Mouse (Mus musculus) urinary bladder, postnatal 14 days (tissue): ENCODE data around the gene Stradb.

Experiments used
- DNase-seq: peaks from one replicate; pipeline ENCODE4 v3.0.0; 2021; ENCODE audit warnings: low spot score

The Stradb gene

DNA sequence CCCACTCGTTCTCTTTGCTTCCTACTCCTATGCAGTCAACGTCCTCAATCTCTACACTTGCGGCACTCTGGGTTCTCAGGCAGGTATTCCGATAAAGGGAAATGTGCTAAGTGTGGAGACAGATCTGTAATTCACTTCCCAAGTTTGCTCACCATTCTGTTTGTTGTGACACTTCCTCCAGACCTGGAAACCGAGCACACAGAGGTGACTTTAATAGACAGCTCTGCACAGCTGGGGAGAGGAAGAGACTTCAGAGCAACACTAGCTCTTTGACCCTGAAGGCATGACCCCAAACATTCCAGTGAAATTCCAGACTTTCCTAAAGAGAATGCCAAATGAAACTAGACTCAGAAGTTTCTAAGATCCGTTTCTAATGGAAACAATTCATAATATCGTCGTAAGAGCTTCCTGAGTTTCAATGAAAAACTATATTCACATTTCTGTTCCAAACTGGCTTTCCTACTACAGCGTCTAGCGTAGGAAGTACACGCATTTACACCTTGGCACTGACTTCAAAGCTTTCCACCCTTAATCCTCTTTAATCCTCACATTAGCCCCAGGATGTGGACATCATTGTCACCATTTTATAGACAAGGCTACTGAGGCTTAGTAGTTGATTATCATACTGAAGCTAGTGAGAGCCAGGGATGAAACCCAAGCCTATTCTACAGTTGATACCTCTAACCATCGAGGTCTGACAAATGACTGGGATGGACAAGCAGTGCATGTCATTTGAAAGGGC is 12.0 kb upstream of the Stradb start:
- no peak for DNase-seq

GRCm38 (mm10) chr1:58962418-58962817 is 10.9 kb upstream of the Stradb start:
- no peak for DNase-seq

- DNase-seq: no peak
These were observed 10.5 kb upstream of the Stradb start for GRCm38 (mm10) chr1:58962865-58963264.

- DNase-seq: no peak
These were observed 5.8 kb upstream of the Stradb start for GRCm38 (mm10) chr1:58967534-58967933.

DNA sequence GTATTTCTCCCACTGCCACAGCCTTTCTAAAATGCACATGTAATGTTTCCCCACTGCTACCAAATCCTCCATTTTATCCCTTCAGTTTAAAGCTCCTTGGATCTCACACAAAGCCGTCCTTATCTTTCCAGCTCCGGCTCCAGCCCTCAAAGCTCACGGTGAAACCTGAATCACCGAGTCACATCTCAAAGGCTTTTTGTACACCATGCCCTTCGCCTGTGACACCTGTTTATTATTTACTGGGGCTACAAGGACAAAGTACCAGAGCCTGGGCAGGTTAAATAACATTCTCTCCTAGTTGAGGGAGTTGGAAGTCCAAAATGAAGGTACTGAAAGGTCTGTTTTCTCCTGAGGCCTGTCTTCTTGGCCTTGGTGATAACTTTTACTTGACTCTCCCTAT is 3.3 kb upstream of the Stradb start:
- no peak for DNase-seq

GRCm38 (mm10) chr1:58971097-58971496 is 2.2 kb upstream of the Stradb start:
- DNase-seq: no peak

DNA sequence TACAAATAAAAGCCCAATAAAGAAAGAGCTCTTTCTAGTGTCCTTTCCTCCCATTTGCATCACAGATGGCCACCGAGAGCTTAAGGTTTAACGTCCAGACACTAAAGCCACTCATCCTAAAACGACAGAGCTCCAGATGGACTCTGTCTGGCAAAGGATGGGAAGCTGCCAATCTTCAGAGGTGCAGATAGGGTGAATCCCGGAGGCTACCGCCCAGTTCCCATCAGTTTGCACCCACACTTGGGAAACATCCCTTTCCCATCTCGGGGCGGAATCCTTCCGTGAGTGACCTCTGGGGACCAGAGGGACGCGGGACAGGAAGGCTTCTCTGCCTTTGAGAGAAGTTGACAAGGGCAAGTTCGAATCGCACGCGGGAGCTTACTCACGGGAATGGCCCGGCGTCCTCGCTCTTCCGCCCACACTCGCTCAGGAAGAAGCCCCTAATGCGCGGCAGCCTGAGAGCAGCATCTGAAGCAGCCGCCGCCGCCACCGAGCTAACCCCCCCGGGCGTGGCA is 414 bp upstream of the Stradb start:
- DNase-seq: no peak

GRCm38 (mm10) chr1:58982276-58982675 is 9.0 kb downstream of the Stradb start:
- DNase-seq: no peak

GRCm38 (mm10) chr1:58984586-58984985 is 11.3 kb downstream of the Stradb start:
- no peak for DNase-seq

DNA sequence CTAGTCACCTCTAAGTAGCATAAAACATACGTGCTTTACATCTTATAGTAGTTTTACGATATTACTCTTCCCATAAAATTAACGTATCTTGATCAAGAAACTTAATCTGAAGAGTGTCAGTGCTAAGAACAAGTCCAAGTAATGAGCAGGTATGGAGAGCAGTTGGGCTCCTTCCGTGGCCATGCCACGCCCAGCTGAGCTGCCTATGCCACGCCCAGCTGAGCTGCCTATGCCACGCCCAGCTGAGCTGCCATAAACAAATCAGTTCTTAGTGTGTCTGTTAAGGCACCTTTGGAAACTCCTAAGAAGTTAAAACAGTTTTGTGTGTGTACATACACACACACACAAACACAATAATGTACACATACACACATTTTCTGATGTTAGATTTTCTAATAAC is 19.8 kb downstream of the Stradb start:
- DNase-seq: no peak

GRCm38 (mm10) chr1:58993723-58994122 is 20.4 kb downstream of the Stradb start:
- no peak for DNase-seq

DNA sequence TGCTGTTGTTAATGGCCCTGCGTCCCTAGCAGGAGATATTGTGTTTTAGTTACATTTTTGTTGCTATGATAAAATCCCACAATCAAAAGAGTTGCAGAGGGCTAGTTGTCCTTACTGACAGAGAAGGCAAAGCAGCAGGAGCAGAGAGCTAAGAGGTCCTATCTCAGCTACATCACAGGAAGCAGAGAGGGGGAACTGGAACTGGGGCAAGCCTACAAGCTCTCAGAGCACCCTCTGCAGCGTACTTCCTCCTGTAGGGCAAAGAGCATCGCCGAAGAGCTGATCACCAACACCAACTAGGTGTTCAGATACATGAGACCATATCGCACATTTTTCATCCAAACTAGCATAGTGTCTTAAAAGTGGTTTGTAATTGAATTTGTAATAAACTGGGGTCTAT is 22.0 kb downstream of the Stradb start:
- DNase-seq: no peak

DNA sequence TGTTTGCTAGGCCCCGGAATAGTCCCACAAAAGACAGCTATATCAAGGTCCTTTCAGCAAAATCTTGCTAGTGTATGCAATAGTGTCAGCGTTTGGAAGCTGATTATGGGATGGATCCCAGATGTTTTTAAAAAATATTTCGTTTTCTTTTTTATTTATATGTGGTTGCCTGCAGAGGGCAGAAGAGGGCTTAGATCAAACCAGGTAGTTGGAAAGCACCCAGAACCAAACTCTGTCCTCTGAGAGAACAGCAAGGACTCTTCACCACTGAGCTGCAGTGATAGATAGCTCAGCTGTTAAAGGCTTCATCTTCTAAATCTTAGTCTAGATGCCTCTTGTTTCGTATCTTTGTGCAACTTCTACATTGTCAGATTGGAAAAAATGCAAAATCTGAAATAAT is 35.9 kb downstream of the Stradb start:
- no peak for DNase-seq

GRCm38 (mm10) chr1:59021556-59021955 is 48.2 kb downstream of the Stradb start:
- no peak for DNase-seq

GRCm38 (mm10) chr1:59037723-59038122 is 64.4 kb downstream of the Stradb start:
- no peak for DNase-seq
